Mouse (Mus musculus) forebrain, embryonic 16.5 days (tissue): Measurements from ENCODE around the gene Slc5a5. TPM values are rescaled to one million over a fixed set of nuclear protein-coding genes. Genes with fewer than 3 reads are reported as not detected.
A peak's percentile ranks its signal among the peaks of the same experiment; 100 is the strongest.
"Not testable (repeated sequence)": the region's sequence is repeated elsewhere in the genome, so short reads cannot be mapped to it uniquely, and the experiment has no call there.

ENCODE experiments used
- ATAC-seq: fragments of 200-750 bp; cut with Nextera tagmentation; 2 replicates; pipeline ENCODE4 v1.8.0; 2017; ENCODE audit warnings: mild to moderate bottlenecking, moderate library complexity
- H3K27ac ChIP-seq: fragments of 300-500 bp; sonication (generic); 2 replicates; pipeline ENCODE4 v1.5.1; 2014; ENCODE audit warnings: low read length, control low read depth
- H3K27me3 ChIP-seq: fragments of 300-500 bp; sonication (generic); replicated peaks from 2 replicates; pipeline ENCODE4 v1.6.1; 2014; ENCODE audit warnings: low read length; ENCODE audit not compliant: control insufficient read depth, insufficient read depth
- H3K36me3 ChIP-seq: fragments of 300-500 bp; sonication (generic); 2 replicates; pipeline ENCODE4 v1.6.1; 2014; ENCODE audit not compliant: control insufficient read depth, insufficient read depth
- H3K4me1 ChIP-seq: fragments of 300-500 bp; sonication (generic); replicated peaks from 2 replicates; pipeline ENCODE4 v1.6.1; 2014; ENCODE audit warnings: low read length; ENCODE audit not compliant: control insufficient read depth, insufficient read depth
- H3K4me2 ChIP-seq: fragments of 300-500 bp; sonication (generic); 2 replicates; pipeline ENCODE4 v1.6.1; 2014; ENCODE audit warnings: mild to moderate bottlenecking, low read length, control low read depth
- H3K4me3 ChIP-seq: fragments of 300-500 bp; sonication (generic); replicated peaks from 2 replicates; pipeline ENCODE4 v1.5.1; 2014; ENCODE audit warnings: mild to moderate bottlenecking, low read length, control low read depth
- H3K9ac ChIP-seq: fragments of 300-500 bp; sonication (generic); replicated peaks from 2 replicates; pipeline ENCODE4 v1.6.1; 2014; ENCODE audit warnings: low read depth, low read length, control low read depth
- H3K9me3 ChIP-seq: fragments of 300-500 bp; sonication (generic); 2 replicates; pipeline ENCODE4 v1.6.1; 2016; ENCODE audit warnings: low read length; ENCODE audit not compliant: control insufficient read depth
- WGBS: fragments of 180-500 bp; shearing (Covaris S2); extraction: QIAGEN DNeasy Blood & Tissue Kit; methylation state at CpG from one replicate; pipeline ENCODE4 v1.1.7; 2014; 5-methylcytosine and 5-hydroxymethylcytosine counted together
- polyA plus RNA-seq: library from polyadenylated mRNA; unstranded; fragments of >200 nt; fragmentation: Nextera tagmentation; extraction: Ambion mirVana; gene quantifications from 2 replicates; pipeline ENCODE4 v1.2.1, GENCODE M21; 2015

Slc5a5 gene
- polyA plus RNA-seq, 1 experiment from 2014 or later = 1.6 TPM

GRCm38 (mm10) chr8:70897021-70897680, 4.6 kb upstream of the Slc5a5 start, which contains the start of gene Rpl18a:
TSS of gene Rpl18a (minus strand) at chr8:70897412.
- WGBS = under 1% methylated on average over 60 of the region's 60 CpGs
- ATAC-seq = peak; percentile 99

GRCm38 (mm10) chr8:70896316-70897020, 3.9 kb upstream of the Slc5a5 start:
- H3K4me1 ChIP-seq = peaks cover 26% of the 10 kb centered on the region
- peak overlapping the region; percentile 72 for H3K9ac ChIP-seq
- H3K36me3 ChIP-seq = peaks cover 19% of the 10 kb centered on the region
- peak overlapping the region; percentile 58 for H3K4me3 ChIP-seq
- WGBS = 4% methylated on average over 25 of the region's 25 CpGs
- no peak for ATAC-seq
- peak overlapping the region; percentile 88 for H3K4me2 ChIP-seq
- peaks cover 20% of the 10 kb centered on the region for H3K27me3 ChIP-seq
- no peaks in the 10 kb centered on the region for H3K9me3 ChIP-seq
- no peak overlapping the region for H3K27ac ChIP-seq

More at GRCm38 (mm10) chr8:70897021-70897680, 4.6 kb upstream of the Slc5a5 start, which contains the start of gene Rpl18a:
- peak within 1 kb of the TSS; percentile 92 for H3K4me2 ChIP-seq
- peaks cover 26% of the 10 kb centered on the region for H3K4me1 ChIP-seq
- H3K36me3 ChIP-seq = peaks cover 19% of the 10 kb centered on the region
- H3K27me3 ChIP-seq = peaks cover 13% of the 10 kb centered on the region
- H3K27ac ChIP-seq = peak within 1 kb of the TSS; percentile 76
- H3K4me3 ChIP-seq = peak within 1 kb of the TSS; percentile 58
- H3K9me3 ChIP-seq = no peaks in the 10 kb centered on the region
- H3K9ac ChIP-seq = peak within 1 kb of the TSS; percentile 72

- Histone ChIP-seq H3K27me3 (peaks cover 28% of the 10 kb centered on the region), H3K9ac (peak overlapping the region; percentile 72; the same call in 1 of the 2 replicates), H3K4me1 (peaks cover 26% of the 10 kb centered on the region), H3K4me2 (peak overlapping the region; percentile 88), H3K36me3 (peaks cover 19% of the 10 kb centered on the region), H3K4me3 (peak overlapping the region; percentile 58)
- not testable (repeated sequence) for ATAC-seq, H3K27ac ChIP-seq, H3K9me3 ChIP-seq
- 83% methylated on average over 21 of the region's 24 CpGs for WGBS
Measured at GRCm38 (mm10) chr8:70895571-70896259, 3.2 kb upstream of the Slc5a5 start.

GRCm38 (mm10) chr8:70894771-70895545, 2.4 kb upstream of the Slc5a5 start:
- Histone ChIP-seq H3K27me3 (peaks cover 30% of the 10 kb centered on the region), H3K4me3 (no peak overlapping the region), H3K9me3 (no peaks in the 10 kb centered on the region), H3K27ac (no peak overlapping the region), H3K4me1 (peaks cover 26% of the 10 kb centered on the region), H3K36me3 (peaks cover 19% of the 10 kb centered on the region), H3K9ac (no peak overlapping the region), H3K4me2 (no peak overlapping the region)
- 90% methylated on average over 8 of the region's 8 CpGs for WGBS
- ATAC-seq = no peak

- peaks cover 30% of the 10 kb centered on the region for H3K27me3 ChIP-seq
- WGBS = 52% methylated on average over 2 of the region's 2 CpGs
Measured at GRCm38 (mm10) chr8:70894385-70894720, 1.8 kb upstream of the Slc5a5 start.

GRCm38 (mm10) chr8:70893656-70894384, 1.3 kb upstream of the Slc5a5 start:
- Histone ChIP-seq H3K4me3 (no peak overlapping the region), H3K36me3 (peaks cover 19% of the 10 kb centered on the region), H3K9me3 (no peaks in the 10 kb centered on the region), H3K27ac (no peak overlapping the region), H3K9ac (no peak overlapping the region), H3K4me2 (no peak overlapping the region), H3K27me3 (peaks cover 30% of the 10 kb centered on the region), H3K4me1 (peaks cover 26% of the 10 kb centered on the region)
- WGBS = 30% methylated on average over 12 of the region's 12 CpGs
- ATAC-seq = no peak

More at GRCm38 (mm10) chr8:70894385-70894720, 1.8 kb upstream of the Slc5a5 start:
- Histone ChIP-seq H3K36me3 (peaks cover 19% of the 10 kb centered on the region), H3K4me2 (no peak overlapping the region), H3K9ac (no peak overlapping the region), H3K9me3 (no peaks in the 10 kb centered on the region), H3K27ac (no peak overlapping the region), H3K4me1 (peaks cover 26% of the 10 kb centered on the region), H3K4me3 (no peak overlapping the region)
- no peak for ATAC-seq

GRCm38 (mm10) chr8:70892896-70893655, 519 bp upstream of the Slc5a5 start:
- ATAC-seq = no peak
- Histone ChIP-seq H3K4me2 (no peak overlapping the region; the same call in 1 of the 2 replicates), H3K27me3 (peaks cover 30% of the 10 kb centered on the region), H3K9ac (no peak overlapping the region), H3K4me1 (peaks cover 20% of the 10 kb centered on the region), H3K4me3 (no peak overlapping the region), H3K27ac (no peak overlapping the region), H3K36me3 (peaks cover 19% of the 10 kb centered on the region), H3K9me3 (no peaks in the 10 kb centered on the region)
- 33% methylated on average over 20 of the region's 20 CpGs for WGBS

- H3K4me1 ChIP-seq = peaks cover 15% of the 10 kb centered on the region
- no peaks in the 10 kb centered on the region for H3K9me3 ChIP-seq
- no peak overlapping the region for H3K4me3 ChIP-seq
- peaks cover 30% of the 10 kb centered on the region for H3K27me3 ChIP-seq
- H3K27ac ChIP-seq = no peak overlapping the region
- H3K36me3 ChIP-seq = peaks cover 19% of the 10 kb centered on the region
- 14% methylated on average over 16 of the region's 21 CpGs for WGBS
- ATAC-seq = no peak
- no peak overlapping the region for H3K4me2 ChIP-seq
- H3K9ac ChIP-seq = no peak overlapping the region
Measured at GRCm38 (mm10) chr8:70891356-70891755, 1.2 kb downstream of the Slc5a5 start.
